Mouse (Mus musculus) heart, postnatal 0 days (tissue): ENCODE results near the gene Tdgf1.

Source experiments
- CTCF ChIP-seq: IDR thresholded peaks from 2 replicates; pipeline ENCODE4 v1.5.1; 2016; ENCODE audit warnings: antibody characterized with exemption, control low read depth, low read depth
- EP300 ChIP-seq: IDR thresholded peaks from 2 replicates; pipeline ENCODE4 v1.6.1; 2016; ENCODE audit warnings: antibody characterized with exemption, low read depth

GRCm38 (mm10) chr9:110990204-110990603 is 44.2 kb upstream of the Tdgf1 start, which contains the start of gene Rtp3:
- TF ChIP-seq EP300 (no peak), CTCF (no peak)
